Mouse (Mus musculus): Measurements from ENCODE around the gene Btg2. TPM values are rescaled to one million over a fixed set of nuclear protein-coding genes. Genes with fewer than 3 reads are reported as not detected.

The Btg2 gene
- polyA plus RNA-seq (2016; fragmentation: Nextera tagmentation; extraction: Ambion mirVana), result 26.1 and 34.2 TPM in 2 replicates

DNA sequence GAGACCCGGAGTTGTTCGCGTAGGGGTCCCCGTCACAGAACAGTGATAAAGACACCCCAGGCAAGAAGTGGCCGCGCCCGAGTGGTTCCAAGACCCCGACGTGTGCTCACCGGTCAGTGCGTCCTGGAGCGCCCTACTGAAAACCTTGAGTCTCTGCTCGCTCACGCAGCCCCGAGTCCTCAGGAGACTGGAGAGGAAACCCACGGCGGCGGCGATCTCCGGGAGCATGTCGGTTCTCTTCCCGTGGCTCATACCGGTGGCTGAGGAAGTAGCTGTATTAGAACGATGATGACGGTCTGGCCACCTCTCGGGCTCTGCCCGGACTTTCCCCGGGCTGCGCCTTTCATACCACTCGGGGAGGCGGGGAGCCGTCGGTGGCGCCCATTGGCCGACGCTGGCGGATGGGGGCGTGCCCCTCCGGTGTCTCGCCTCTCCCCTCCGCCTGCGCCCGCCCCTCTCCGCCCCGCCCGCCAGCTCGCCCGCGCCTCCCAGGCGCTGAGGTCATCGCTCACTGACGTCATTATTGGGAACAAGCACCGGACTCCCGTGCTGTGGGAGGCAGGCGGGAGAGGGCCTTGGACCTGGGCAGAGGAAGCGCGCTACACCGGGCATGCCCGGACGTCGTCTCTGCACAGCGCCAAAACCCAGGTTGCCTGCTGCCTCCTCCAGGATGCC is at the start of gene Btg2:
Gene Btg2, minus strand, starts transcription at position 319 of the 675 bp plus-strand sequence.
- H3K27me3 ChIP-seq (ENCODE audit: insufficient read depth, poor library complexity, severe bottlenecking), result no peaks in the 10 kb centered on the region
- H3K9me3 ChIP-seq, result no peaks in the 10 kb centered on the region
- WGBS, result under 1% methylated on average over 61 of the region's 62 CpGs
- H3K36me3 ChIP-seq, result peaks cover 30% of the 10 kb centered on the region
- H3K4me3 ChIP-seq, result peak within 1 kb of the TSS; percentile 66
- peak within 1 kb of the TSS; percentile 93 for H3K27ac ChIP-seq
- DNase-seq (ENCODE audit: low spot score), result peak; percentile 99
- peaks cover 81% of the 10 kb centered on the region for H3K4me1 ChIP-seq

DNA sequence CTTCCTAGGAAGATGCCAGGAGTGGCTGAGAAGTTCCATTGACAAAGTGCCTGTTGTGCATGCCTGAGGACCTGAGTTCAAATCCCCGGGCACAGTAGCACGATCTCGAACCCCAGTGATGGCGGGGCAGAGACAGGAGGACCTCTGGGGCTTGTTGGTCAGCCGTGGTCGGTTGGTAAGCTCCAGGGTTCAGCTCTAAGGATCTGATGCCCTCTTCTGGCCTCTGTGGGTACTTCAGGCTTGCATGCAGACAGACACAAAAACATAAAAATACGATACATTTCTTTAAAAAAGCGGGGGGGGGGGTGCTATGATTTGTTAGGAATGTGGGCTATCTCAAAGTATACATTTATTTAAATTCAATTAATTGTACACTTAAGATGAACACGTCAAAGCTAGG is 43.3 kb upstream of the Btg2 start:
- H3K9me3 ChIP-seq, result no peaks in the 10 kb centered on the region
- WGBS, result 57% methylated on average over 9 of the region's 9 CpGs
- H3K27ac ChIP-seq, result no peak overlapping the region
- DNase-seq (ENCODE audit: low spot score), result no peak
- H3K36me3 ChIP-seq, result no peaks in the 10 kb centered on the region
- no peaks in the 10 kb centered on the region for H3K4me1 ChIP-seq
- H3K27me3 ChIP-seq (ENCODE audit: insufficient read depth, poor library complexity, severe bottlenecking), result no peaks in the 10 kb centered on the region
- H3K4me3 ChIP-seq, result no peak overlapping the region

GRCm38 (mm10) chr1:134120179-134120578 is 41.3 kb upstream of the Btg2 start:
- DNase-seq (ENCODE audit: low spot score), result peak; percentile 91
- Histone ChIP-seq H3K27me3 (ENCODE audit: insufficient read depth, poor library complexity, severe bottlenecking) (no peaks in the 10 kb centered on the region), H3K27ac (no peak overlapping the region), H3K36me3 (no peaks in the 10 kb centered on the region), H3K4me3 (no peak overlapping the region), H3K9me3 (no peaks in the 10 kb centered on the region), H3K4me1 (peaks cover 8% of the 10 kb centered on the region; the same call in 1 of the 2 replicates)
- WGBS, result 3% methylated on average over 5 of the region's 5 CpGs

GRCm38 (mm10) chr1:134117110-134117509 is 38.2 kb upstream of the Btg2 start:
- Histone ChIP-seq H3K27ac (no peak overlapping the region), H3K4me1 (peaks cover 11% of the 10 kb centered on the region; the same call in 1 of the 2 replicates), H3K4me3 (no peak overlapping the region), H3K9me3 (no peaks in the 10 kb centered on the region), H3K36me3 (no peaks in the 10 kb centered on the region), H3K27me3 (ENCODE audit: insufficient read depth, poor library complexity, severe bottlenecking) (peaks cover 12% of the 10 kb centered on the region; the same call in 1 of the 2 replicates)
- WGBS, result 74% methylated on average over 5 of the region's 5 CpGs
- DNase-seq (ENCODE audit: low spot score), result no peak

- no peak overlapping the region for H3K4me3 ChIP-seq
- no peak for DNase-seq (ENCODE audit: low spot score)
- H3K4me1 ChIP-seq, result peaks cover 11% of the 10 kb centered on the region; the same call in 1 of the 2 replicates
These were observed 36.5 kb upstream of the Btg2 start for GRCm38 (mm10) chr1:134115424-134115823.

DNA sequence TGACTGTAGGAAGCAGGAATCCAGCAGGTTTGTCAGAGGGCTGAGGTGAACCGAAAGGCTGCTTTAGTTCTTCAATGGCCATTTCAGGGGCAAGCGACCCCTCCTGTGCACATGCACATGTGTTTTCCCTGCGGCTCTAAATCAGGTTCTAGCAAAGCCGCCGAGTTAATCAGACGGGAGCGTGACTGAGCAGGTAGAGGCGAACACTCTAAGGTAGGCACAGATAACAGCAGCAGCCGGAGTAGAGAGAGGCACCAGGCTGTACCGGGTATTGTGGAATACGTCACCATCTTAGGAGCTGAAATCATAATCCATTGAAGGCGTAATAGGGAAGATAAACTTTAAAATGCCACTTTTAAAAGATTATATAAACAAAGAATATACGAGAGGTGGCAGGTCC is 35.8 kb upstream of the Btg2 start:
- Histone ChIP-seq H3K27me3 (ENCODE audit: insufficient read depth, poor library complexity, severe bottlenecking) (peaks cover 12% of the 10 kb centered on the region; the same call in 1 of the 2 replicates), H3K4me3 (no peak overlapping the region), H3K4me1 (peaks cover 11% of the 10 kb centered on the region; the same call in 1 of the 2 replicates), H3K9me3 (no peaks in the 10 kb centered on the region), H3K36me3 (no peaks in the 10 kb centered on the region), H3K27ac (no peak overlapping the region)
- no peak for DNase-seq (ENCODE audit: low spot score)
- 75% methylated on average over 13 of the region's 13 CpGs for WGBS

More at GRCm38 (mm10) chr1:134115424-134115823, 36.5 kb upstream of the Btg2 start:
- 64% methylated on average over 8 of the region's 8 CpGs for WGBS
- Histone ChIP-seq H3K9me3 (no peaks in the 10 kb centered on the region), H3K27ac (no peak overlapping the region), H3K27me3 (ENCODE audit: insufficient read depth, poor library complexity, severe bottlenecking) (peaks cover 12% of the 10 kb centered on the region; the same call in 1 of the 2 replicates), H3K36me3 (no peaks in the 10 kb centered on the region)

- Histone ChIP-seq H3K4me1 (peaks cover 11% of the 10 kb centered on the region; the same call in 1 of the 2 replicates), H3K27me3 (ENCODE audit: insufficient read depth, poor library complexity, severe bottlenecking) (peaks cover 12% of the 10 kb centered on the region; the same call in 1 of the 2 replicates), H3K4me3 (no peak overlapping the region), H3K27ac (no peak overlapping the region), H3K9me3 (no peaks in the 10 kb centered on the region), H3K36me3 (no peaks in the 10 kb centered on the region)
- DNase-seq (ENCODE audit: low spot score), result no peak
- WGBS, result 72% methylated on average over 7 of the region's 7 CpGs
These were observed 35.1 kb upstream of the Btg2 start for GRCm38 (mm10) chr1:134114018-134114417.

GRCm38 (mm10) chr1:134113560-134113959 is 34.6 kb upstream of the Btg2 start:
- Histone ChIP-seq H3K4me1 (peaks cover 11% of the 10 kb centered on the region; the same call in 1 of the 2 replicates), H3K9me3 (no peaks in the 10 kb centered on the region), H3K27ac (no peak overlapping the region), H3K27me3 (ENCODE audit: insufficient read depth, poor library complexity, severe bottlenecking) (peaks cover 12% of the 10 kb centered on the region; the same call in 1 of the 2 replicates), H3K4me3 (no peak overlapping the region), H3K36me3 (no peaks in the 10 kb centered on the region)
- 69% methylated on average over 5 of the region's 5 CpGs for WGBS
- DNase-seq (ENCODE audit: low spot score), result no peak

- whole genome bisulfite sequencing, result 67% methylated on average over 4 of the region's 4 CpGs
- Histone ChIP-seq H3K27ac (no peak within 1 kb of the TSS), H3K36me3 (no peaks in the 10 kb centered on the region), H3K4me1 (peaks cover 11% of the 10 kb centered on the region; the same call in 1 of the 2 replicates), H3K4me3 (no peak within 1 kb of the TSS), H3K9me3 (no peaks in the 10 kb centered on the region), H3K27me3 (ENCODE audit: insufficient read depth, poor library complexity, severe bottlenecking) (peaks cover 16% of the 10 kb centered on the region; the same call in 1 of the 2 replicates)
- no peak for DNase-seq (ENCODE audit: low spot score)
These were observed 32.1 kb upstream of the Btg2 start, which contains the start of gene Chit1 for GRCm38 (mm10) chr1:134110979-134111378. Chit1 (plus strand) TSS chr1:134111242.

- no peaks in the 10 kb centered on the region for H3K9me3 ChIP-seq
- 74% methylated on average over 5 of the region's 5 CpGs for WGBS
- H3K4me3 ChIP-seq, result no peak overlapping the region
- H3K4me1 ChIP-seq, result peaks cover 8% of the 10 kb centered on the region; the same call in 1 of the 2 replicates
- no peak overlapping the region for H3K27ac ChIP-seq
- DNase-seq (ENCODE audit: low spot score), result no peak
- no peaks in the 10 kb centered on the region for H3K36me3 ChIP-seq
- H3K27me3 ChIP-seq (ENCODE audit: insufficient read depth, poor library complexity, severe bottlenecking), result peaks cover 20% of the 10 kb centered on the region
These were observed 31.5 kb upstream of the Btg2 start for GRCm38 (mm10) chr1:134110449-134110848.

DNA sequence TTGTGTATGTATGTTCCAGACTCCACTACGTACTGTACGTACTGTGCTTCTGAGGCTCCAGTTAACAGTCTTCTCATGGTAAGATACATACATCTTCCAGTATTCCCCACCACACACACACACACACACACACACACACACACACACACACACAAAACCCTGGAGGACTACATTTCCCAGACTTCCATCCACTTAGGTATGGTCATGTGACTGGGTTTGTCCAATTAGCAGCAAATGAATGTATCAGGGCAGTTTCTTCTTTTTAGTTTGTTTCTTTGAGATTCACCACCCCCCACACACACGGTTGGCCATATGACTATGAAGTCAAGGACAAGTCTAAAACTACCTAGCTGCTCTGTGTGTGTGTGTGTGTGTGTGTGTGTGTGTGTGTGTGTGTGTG is 31.1 kb upstream of the Btg2 start:
- peaks cover 25% of the 10 kb centered on the region for H3K27me3 ChIP-seq (ENCODE audit: insufficient read depth, poor library complexity, severe bottlenecking)
- H3K9me3 ChIP-seq, result no peaks in the 10 kb centered on the region
- H3K36me3 ChIP-seq, result no peaks in the 10 kb centered on the region
- H3K4me1 ChIP-seq, result 0 out of 2 replicates have a peak, but pooled peaks cover 6% of the 10 kb centered on the region
- no peak overlapping the region for H3K27ac ChIP-seq
- DNase-seq (ENCODE audit: low spot score), result no peak
- H3K4me3 ChIP-seq, result no peak overlapping the region
- 88% methylated on average over 3 of the region's 3 CpGs for WGBS

GRCm38 (mm10) chr1:134107777-134108176 is 28.9 kb upstream of the Btg2 start:
- 82% methylated on average over 7 of the region's 7 CpGs for WGBS
- H3K9me3 ChIP-seq, result no peaks in the 10 kb centered on the region
- H3K4me1 ChIP-seq, result peaks cover 11% of the 10 kb centered on the region
- H3K27ac ChIP-seq, result no peak overlapping the region
- DNase-seq (ENCODE audit: low spot score), result no peak
- no peaks in the 10 kb centered on the region for H3K36me3 ChIP-seq
- H3K27me3 ChIP-seq (ENCODE audit: insufficient read depth, poor library complexity, severe bottlenecking), result peaks cover 19% of the 10 kb centered on the region
- H3K4me3 ChIP-seq, result no peak overlapping the region

- WGBS, result 9% methylated on average over 5 of the region's 5 CpGs
- Histone ChIP-seq H3K27me3 (ENCODE audit: insufficient read depth, poor library complexity, severe bottlenecking) (peaks cover 19% of the 10 kb centered on the region), H3K27ac (no peak overlapping the region), H3K4me1 (peaks cover 11% of the 10 kb centered on the region), H3K36me3 (no peaks in the 10 kb centered on the region), H3K9me3 (no peaks in the 10 kb centered on the region), H3K4me3 (no peak overlapping the region)
- no peak for DNase-seq (ENCODE audit: low spot score)
These were observed 27.8 kb upstream of the Btg2 start for GRCm38 (mm10) chr1:134106719-134107118.

Data from heart, embryonic 10.5 days (tissue).